Mouse (Mus musculus) midbrain, embryonic 16.5 days (tissue): Measurements from ENCODE around the gene Mcm5. TPM values are rescaled to one million over a fixed set of nuclear protein-coding genes. Genes with fewer than 3 reads are reported as not detected.
A peak's percentile ranks its signal among the peaks of the same experiment; 100 is the strongest.

ENCODE experiments used
- ATAC-seq: fragments of 200-750 bp; cut with Nextera tagmentation; 2 replicates; pipeline ENCODE4 v1.8.0; 2017; ENCODE audit warnings: moderate TSS enrichment
- H3K27ac ChIP-seq: fragments of 300-500 bp; sonication (generic); 2 replicates; pipeline ENCODE4 v1.5.1; 2014; ENCODE audit warnings: mild to moderate bottlenecking, low read length, mixed read lengths
- H3K27me3 ChIP-seq: fragments of 300-500 bp; sonication (generic); 2 replicates; pipeline ENCODE4 v1.6.1; 2014; ENCODE audit warnings: low read depth, low read length, mixed read lengths; ENCODE audit not compliant: control insufficient read depth, insufficient read depth
- H3K36me3 ChIP-seq: fragments of 300-500 bp; sonication (generic); 2 replicates; pipeline ENCODE4 v1.6.1; 2014; ENCODE audit warnings: mild to moderate bottlenecking, low read length, moderate library complexity, mixed read lengths; ENCODE audit not compliant: control insufficient read depth, insufficient read depth
- H3K4me1 ChIP-seq: fragments of 300-500 bp; sonication (generic); 2 replicates; pipeline ENCODE4 v1.6.1; 2014; ENCODE audit warnings: mild to moderate bottlenecking, low read length, mixed read lengths; ENCODE audit not compliant: control insufficient read depth, insufficient read depth
- H3K4me2 ChIP-seq: fragments of 300-500 bp; sonication (generic); 2 replicates; pipeline ENCODE4 v1.6.1; 2014; ENCODE audit warnings: mild to moderate bottlenecking, low read length, mixed read lengths
- H3K4me3 ChIP-seq: fragments of 300-500 bp; sonication (generic); 2 replicates; pipeline ENCODE4 v1.5.1; 2014; ENCODE audit warnings: low read depth, mild to moderate bottlenecking, low read length, moderate library complexity, mixed read lengths
- H3K9ac ChIP-seq: fragments of 300-500 bp; sonication (generic); 2 replicates; pipeline ENCODE4 v1.6.1; 2014; ENCODE audit warnings: low read depth, low read length, mixed read lengths
- H3K9me3 ChIP-seq: fragments of 300-500 bp; sonication (generic); replicated peaks from 2 replicates; pipeline ENCODE4 v1.6.1; 2014; ENCODE audit warnings: mild to moderate bottlenecking, low read length, mixed read lengths; ENCODE audit not compliant: control insufficient read depth, poor library complexity, severe bottlenecking
- WGBS: fragments of 180-500 bp; shearing (Covaris S2); extraction: QIAGEN DNeasy Blood & Tissue Kit; methylation state at CpG from one replicate; pipeline ENCODE4 v1.1.7; 2014; 5-methylcytosine and 5-hydroxymethylcytosine counted together
- polyA plus RNA-seq: library from polyadenylated mRNA; unstranded; fragments of >200 nt; fragmentation: Nextera tagmentation; extraction: Ambion mirVana; gene quantifications from 2 replicates; pipeline ENCODE4 v1.2.1, GENCODE M21; 2015

The Mcm5 gene
- polyA plus RNA-seq, 1 experiment from 2014 or later, result 23.0 TPM

DNA sequence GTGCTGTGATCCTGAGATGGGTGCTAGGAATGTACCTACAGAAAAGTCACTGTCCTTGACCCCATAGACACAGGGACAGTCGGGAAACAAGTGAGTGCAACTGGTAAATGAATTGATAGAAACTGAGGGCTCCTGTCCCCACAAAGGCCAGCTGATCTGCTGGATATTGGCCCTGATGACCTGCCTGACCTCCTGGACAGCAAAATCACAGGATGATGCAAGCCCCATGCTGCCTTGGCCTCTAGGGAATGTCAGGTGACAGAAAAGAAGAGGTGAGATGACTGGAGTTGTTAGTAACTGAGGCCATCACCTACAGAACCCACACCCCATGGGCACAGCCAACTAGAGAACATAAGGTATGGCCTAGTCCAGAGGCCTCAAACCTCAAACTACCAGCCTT, 31.2 kb upstream of the Mcm5 start:
- H3K36me3 ChIP-seq, result no peaks in the 10 kb centered on the region
- no peaks in the 10 kb centered on the region for H3K9me3 ChIP-seq
- 97% methylated on average over 1 of the region's 1 CpGs for WGBS
- no peak overlapping the region for H3K27ac ChIP-seq
- no peaks in the 10 kb centered on the region for H3K4me1 ChIP-seq
- H3K4me3 ChIP-seq, result no peak overlapping the region
- no peak overlapping the region for H3K9ac ChIP-seq
- no peak overlapping the region for H3K4me2 ChIP-seq
- no peak for ATAC-seq
- H3K27me3 ChIP-seq, result no peaks in the 10 kb centered on the region; the same call in 1 of the 2 replicates

DNA sequence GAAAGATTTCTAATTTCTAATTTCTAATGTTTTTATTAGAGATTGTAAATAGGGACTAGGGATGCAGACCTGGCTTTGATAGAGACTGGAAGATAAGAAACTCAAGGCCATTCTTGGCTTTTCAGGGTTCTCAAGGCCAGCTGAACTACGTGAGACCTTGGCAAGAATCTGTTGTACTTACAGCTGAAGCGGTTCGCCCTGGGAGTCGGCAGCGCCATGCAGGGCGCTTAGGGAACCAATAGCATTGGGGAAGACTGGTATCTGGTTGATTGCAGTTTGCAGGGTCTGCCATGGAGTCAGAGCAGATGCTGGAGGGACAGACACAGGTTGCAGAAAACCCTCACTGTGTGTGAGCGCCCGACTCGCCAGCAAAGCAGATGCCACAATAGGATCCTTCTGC, 30.5 kb upstream of the Mcm5 start:
- H3K9me3 ChIP-seq, result no peaks in the 10 kb centered on the region
- H3K27ac ChIP-seq, result no peak overlapping the region
- no peak overlapping the region for H3K4me2 ChIP-seq
- H3K9ac ChIP-seq, result no peak overlapping the region
- H3K27me3 ChIP-seq, result no peaks in the 10 kb centered on the region; the same call in 1 of the 2 replicates
- H3K4me3 ChIP-seq, result no peak overlapping the region
- ATAC-seq, result no peak
- no peaks in the 10 kb centered on the region for H3K36me3 ChIP-seq
- H3K4me1 ChIP-seq, result peaks cover 2% of the 10 kb centered on the region; the same call in 1 of the 2 replicates
- WGBS, result 95% methylated on average over 9 of the region's 9 CpGs

DNA sequence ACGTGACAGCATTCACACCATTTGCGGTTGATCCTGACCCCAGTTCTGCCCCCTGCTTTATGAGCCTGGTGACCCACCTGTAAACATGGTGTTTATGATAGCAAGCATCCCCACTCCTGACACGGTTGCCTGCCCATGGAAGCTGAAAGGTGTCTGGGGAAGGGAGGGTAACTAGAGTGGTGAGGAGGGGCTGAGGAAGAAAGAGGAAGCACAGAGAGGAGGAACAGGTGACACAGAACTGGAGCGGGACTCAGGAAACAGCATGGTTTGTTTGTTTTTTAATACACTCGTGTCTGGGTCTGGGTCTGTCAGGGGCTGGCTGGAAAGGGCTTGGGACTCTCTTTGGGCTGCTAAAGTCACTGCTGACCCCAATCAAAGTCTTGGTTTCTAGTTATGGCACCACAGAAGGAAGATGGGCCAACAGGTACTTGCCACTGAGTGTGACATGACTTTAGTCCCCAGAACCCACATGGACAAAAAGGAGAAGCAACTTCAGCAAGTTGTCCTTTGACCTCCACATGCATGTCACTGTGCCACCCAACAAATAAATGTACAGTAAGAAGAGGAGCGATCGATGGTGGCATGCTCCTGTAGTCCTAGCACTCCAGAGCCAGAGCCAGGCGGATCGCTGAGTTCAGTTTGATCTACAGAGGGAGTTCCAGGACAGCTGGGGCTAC, 27.9 kb upstream of the Mcm5 start:
- H3K36me3 ChIP-seq, result no peaks in the 10 kb centered on the region

DNA sequence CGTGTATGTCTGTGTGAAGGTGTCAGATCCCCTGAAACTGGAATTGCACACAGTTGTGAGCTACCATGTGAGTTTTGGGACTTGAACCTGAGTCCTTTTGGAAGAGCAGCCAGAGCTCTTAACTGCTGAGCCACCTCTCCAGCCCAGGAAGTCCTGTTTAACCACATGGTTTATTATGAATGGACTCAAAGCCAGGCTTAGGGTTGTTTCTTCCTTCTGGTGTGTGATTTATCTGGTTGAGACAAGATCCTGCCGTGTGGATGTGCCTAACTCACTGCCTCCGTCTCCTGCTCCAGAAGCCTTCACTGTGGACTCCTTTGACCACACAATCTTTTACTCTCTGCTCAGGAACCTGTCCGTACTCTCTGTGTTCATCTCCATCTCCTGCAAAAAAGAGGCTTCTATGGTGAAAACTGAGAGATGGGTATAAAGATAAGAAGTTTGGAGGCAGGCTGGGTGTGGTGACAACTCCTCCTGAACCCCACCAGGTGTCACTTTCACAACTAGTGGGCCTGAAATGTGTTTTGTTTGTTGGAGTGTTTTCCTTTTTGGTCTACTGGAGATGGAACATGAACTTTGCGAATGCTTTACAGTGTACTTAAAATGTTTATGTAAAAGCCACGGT, 27.1 kb upstream of the Mcm5 start:
- 81% methylated on average over 6 of the region's 6 CpGs for WGBS
- Histone ChIP-seq H3K27me3 (no peaks in the 10 kb centered on the region; the same call in 1 of the 2 replicates), H3K4me3 (no peak overlapping the region), H3K9ac (no peak overlapping the region), H3K27ac (no peak overlapping the region), H3K4me2 (no peak overlapping the region), H3K9me3 (no peaks in the 10 kb centered on the region), H3K4me1 (peaks cover 3% of the 10 kb centered on the region; the same call in 1 of the 2 replicates), H3K36me3 (no peaks in the 10 kb centered on the region)
- ATAC-seq, result no peak

More for the DNA sequence above, 27.9 kb upstream of the Mcm5 start:
- no peak overlapping the region for H3K4me3 ChIP-seq
- H3K9ac ChIP-seq, result no peak overlapping the region
- H3K4me1 ChIP-seq, result peaks cover 3% of the 10 kb centered on the region; the same call in 1 of the 2 replicates
- H3K9me3 ChIP-seq, result no peaks in the 10 kb centered on the region
- WGBS, result 85% methylated on average over 9 of the region's 9 CpGs
- ATAC-seq, result no peak
- H3K4me2 ChIP-seq, result no peak overlapping the region
- H3K27me3 ChIP-seq, result no peaks in the 10 kb centered on the region; the same call in 1 of the 2 replicates
- H3K27ac ChIP-seq, result no peak overlapping the region

DNA sequence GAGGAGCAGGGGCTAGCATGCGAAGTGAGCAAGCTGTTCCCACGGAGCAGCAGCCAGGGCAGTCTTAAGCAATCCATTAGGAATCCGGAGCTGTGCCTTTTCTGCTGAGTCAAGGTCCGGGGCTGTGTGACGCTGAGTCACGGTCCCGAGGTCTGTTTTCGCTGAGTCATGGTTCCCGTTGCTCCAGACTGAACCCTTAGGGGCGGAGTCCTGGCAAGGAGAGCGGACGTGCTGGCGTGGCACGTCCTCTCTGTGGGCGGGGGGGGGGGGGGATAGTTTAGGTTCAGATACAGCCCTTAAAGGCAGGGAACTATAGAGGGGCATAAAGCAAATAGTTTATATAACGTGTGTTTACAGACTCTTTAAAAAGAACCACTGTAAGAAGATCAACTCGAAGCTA, 25.5 kb upstream of the Mcm5 start:
- no peak overlapping the region for H3K27ac ChIP-seq
- H3K27me3 ChIP-seq, result no peaks in the 10 kb centered on the region; the same call in 1 of the 2 replicates
- H3K9me3 ChIP-seq, result no peaks in the 10 kb centered on the region
- no peaks in the 10 kb centered on the region for H3K36me3 ChIP-seq
- H3K4me2 ChIP-seq, result peak overlapping the region; percentile 60
- peaks cover 3% of the 10 kb centered on the region; the same call in 1 of the 2 replicates for H3K4me1 ChIP-seq
- peak; percentile 90 for ATAC-seq
- peak overlapping the region; percentile 21 for H3K4me3 ChIP-seq
- H3K9ac ChIP-seq, result peak overlapping the region; percentile 42; the same call in 1 of the 2 replicates
- 6% methylated on average over 16 of the region's 17 CpGs for WGBS

DNA sequence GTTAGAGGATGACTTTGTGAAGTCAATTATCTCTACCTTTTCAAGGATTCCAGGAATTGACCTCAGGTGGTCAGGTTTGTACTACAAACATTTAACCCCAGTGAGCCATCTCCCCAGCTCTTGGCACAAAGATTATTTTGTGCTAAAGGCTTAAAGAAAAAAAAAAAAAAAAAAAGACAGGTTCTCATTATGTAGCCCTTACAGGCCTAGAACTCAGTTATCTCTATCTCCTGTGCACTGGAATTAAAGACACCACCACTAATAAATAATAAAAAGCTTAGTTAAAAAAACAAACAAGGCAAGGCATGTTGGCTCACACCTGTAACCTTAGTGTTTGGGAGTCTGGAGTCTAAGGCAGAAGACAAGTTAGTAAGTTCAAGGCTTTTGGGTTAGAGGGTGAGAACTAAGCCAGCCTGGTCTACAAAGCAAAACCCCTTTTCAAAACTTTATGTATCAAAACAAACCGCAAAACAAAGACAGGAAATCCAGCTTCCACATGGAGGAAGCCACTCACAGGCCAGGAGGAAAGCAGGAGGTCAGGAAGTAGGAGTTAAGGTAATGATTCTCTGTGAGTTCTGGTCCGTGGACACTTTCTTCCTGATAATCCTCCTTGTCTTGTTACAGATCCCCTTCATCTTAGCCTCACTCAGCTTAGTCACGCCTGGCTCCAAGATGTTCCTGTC, 24.8 kb upstream of the Mcm5 start:
- peaks cover 3% of the 10 kb centered on the region; the same call in 1 of the 2 replicates for H3K4me1 ChIP-seq
- 72% methylated on average over 3 of the region's 3 CpGs for WGBS
- no peak overlapping the region for H3K27ac ChIP-seq
- H3K36me3 ChIP-seq, result no peaks in the 10 kb centered on the region
- H3K4me2 ChIP-seq, result no peak overlapping the region
- H3K27me3 ChIP-seq, result no peaks in the 10 kb centered on the region; the same call in 1 of the 2 replicates
- no peak overlapping the region for H3K4me3 ChIP-seq
- no peak for ATAC-seq
- H3K9me3 ChIP-seq, result no peaks in the 10 kb centered on the region
- H3K9ac ChIP-seq, result no peak overlapping the region

DNA sequence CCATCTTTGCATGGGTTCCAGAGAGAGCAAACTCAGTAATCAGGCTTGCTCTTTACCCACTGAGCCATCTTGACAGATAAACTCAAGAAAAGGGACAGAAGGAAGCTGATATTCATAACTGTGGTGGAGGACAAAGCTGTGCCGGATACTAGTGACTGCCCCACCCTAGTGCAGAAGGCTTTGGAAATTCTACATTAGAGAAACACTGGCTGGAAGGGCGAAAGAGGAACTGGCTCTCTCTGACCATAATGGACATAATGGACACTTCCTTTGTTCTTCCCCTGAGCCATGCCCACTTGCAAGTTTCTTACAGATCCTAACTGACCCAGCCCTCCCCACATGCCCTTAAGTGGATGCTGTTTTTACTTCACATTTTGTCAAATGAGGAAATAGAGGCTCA, 23.4 kb upstream of the Mcm5 start:
- 85% methylated on average over 2 of the region's 2 CpGs for WGBS
- Histone ChIP-seq H3K27ac (no peak overlapping the region), H3K9me3 (no peaks in the 10 kb centered on the region), H3K27me3 (no peaks in the 10 kb centered on the region; the same call in 1 of the 2 replicates), H3K4me3 (no peak overlapping the region), H3K4me1 (peaks cover 3% of the 10 kb centered on the region; the same call in 1 of the 2 replicates), H3K9ac (no peak overlapping the region), H3K36me3 (no peaks in the 10 kb centered on the region), H3K4me2 (no peak overlapping the region)
- ATAC-seq, result no peak

DNA sequence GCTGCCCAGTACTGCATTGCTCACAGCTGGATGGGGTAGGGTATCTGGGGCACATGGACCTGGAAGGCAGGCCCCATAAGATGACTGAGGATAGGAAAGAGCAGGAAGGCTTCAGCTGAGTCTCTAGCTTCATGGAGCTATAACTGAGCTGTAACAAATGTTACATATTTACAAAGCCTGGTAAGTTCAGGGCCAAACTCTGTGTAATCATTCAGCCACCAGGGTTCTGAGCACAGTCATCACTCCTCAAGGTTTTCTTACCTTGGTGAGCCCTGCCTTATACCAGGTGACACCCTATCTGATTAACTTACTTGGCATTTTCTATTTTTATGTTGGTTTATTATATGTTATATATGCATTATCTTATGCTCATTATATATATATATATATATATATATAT, 22.2 kb upstream of the Mcm5 start:
- H3K27ac ChIP-seq, result no peak overlapping the region
- H3K4me3 ChIP-seq, result no peak overlapping the region
- no peak overlapping the region for H3K4me2 ChIP-seq
- H3K9me3 ChIP-seq, result no peaks in the 10 kb centered on the region
- peaks cover 3% of the 10 kb centered on the region; the same call in 1 of the 2 replicates for H3K4me1 ChIP-seq
- H3K9ac ChIP-seq, result no peak overlapping the region
- H3K27me3 ChIP-seq, result no peaks in the 10 kb centered on the region; the same call in 1 of the 2 replicates
- H3K36me3 ChIP-seq, result no peaks in the 10 kb centered on the region
- ATAC-seq, result no peak
